Mouse (Mus musculus): ENCODE measurements at regions not wholly inside any gene's neighbourhood (a gene's known extent, or its start where the extent isn't known, plus 50 kb on each side); places are given as distances from the start of the nearest gene placed in this dataset.

GRCm38 (mm10) chr19:54106571-54106970 is 62.6 kb downstream of the Adra2a start:
- TF ChIP-seq CTCF (IDR thresholded peaks at IDR 0.05; ENCODE audit: borderline replicate concordance, extremely low read depth, insufficient read depth, insufficient read length) (no peak), POLR2A (IDR thresholded peaks at IDR 0.05; ENCODE audit: borderline replicate concordance, extremely low read depth, insufficient read depth, insufficient read length, poor library complexity, severe bottlenecking) (no peak)
